Mouse (Mus musculus): ENCODE measurements at regions not wholly inside any gene's neighbourhood (a gene's known extent, or its start where the extent isn't known, plus 50 kb on each side); places are given as distances from the start of the nearest gene placed in this dataset.

DNA sequence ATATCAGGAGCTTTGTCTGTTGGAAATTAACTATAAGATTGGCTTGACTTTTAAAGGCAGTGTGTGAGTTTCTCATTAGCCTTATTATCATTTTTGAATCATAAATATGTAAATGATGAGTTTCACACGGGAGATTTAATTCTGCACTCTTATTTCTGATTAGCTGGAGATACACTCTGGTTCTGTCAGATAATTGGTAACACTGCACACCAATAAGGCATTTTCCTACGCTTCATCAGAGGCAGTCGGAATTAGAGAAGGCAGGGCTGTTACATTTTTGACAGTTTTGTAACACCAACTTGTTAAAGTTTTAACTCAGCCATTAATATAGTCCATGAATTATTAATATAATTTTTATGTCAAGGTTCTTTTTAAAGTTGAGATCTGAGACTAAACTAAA lies 347.3 kb downstream of the Zfp352 start:
- ATAC-seq (ENCODE audit: low TSS enrichment), result no peak

DNA sequence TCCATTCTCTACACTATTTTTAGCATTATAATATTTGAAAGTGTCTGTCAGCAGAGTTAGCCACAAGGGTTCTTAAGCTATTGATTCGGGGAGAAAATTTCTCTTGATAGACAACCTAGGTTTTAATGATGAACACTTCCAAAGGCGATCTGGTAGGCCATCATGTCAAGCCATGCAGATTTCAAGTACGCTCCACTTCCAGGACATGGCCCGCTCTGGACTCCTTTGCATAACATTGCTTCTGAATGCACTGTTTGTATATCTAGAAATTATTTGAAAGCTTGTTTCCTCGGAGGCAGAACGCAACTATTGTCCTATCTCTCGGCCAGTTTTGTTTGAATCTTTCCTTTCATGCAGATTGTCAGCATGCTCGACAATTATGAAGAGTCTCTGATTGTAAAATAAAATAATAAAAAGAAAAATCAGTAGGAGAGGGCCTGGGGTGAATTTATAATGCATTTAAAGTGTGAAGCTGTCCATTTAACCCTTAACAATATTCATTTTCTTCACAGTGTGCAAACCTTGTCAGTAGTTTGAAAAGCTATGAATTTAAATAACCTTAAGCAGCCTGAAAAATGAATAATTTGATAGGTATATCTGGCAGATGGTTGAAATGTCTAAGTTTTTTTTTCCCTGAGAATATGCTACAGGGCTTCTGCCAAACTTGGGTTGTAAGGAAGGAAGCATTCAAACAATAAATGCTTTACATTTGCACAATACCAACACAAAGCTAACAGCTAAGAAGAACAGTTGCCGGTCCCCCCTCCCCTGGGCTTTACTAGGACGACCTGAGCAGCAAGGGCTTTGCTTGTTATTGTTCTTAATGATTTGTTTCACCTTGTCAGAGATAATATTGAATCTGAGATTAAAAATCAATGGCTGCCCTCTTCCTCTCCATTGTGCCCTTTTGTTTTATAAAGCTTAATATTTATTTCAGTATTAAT lies 357.8 kb downstream of the Zfp352 start:
- ATAC-seq (ENCODE audit: low TSS enrichment), result no peak

DNA sequence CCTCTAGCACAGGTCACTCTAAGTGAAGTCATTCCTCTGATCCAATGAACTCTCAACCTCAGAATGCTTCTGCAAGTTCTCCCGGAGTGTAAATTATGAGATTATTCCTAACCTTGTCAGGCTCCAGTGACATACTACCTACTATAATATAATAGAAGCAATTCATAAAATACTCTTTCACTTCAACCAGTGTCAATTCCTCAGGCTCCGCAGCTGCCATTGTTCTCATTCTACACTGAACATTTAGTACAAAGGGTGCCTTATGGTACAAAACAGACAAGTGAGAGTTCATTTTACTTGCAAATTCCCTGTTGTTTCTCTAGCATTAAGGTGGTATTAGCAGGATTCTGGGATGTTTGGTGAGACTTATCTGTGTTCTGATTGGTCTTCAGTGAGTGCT lies 379.7 kb downstream of the Zfp352 start:
- no peak for ATAC-seq (ENCODE audit: low TSS enrichment)

DNA sequence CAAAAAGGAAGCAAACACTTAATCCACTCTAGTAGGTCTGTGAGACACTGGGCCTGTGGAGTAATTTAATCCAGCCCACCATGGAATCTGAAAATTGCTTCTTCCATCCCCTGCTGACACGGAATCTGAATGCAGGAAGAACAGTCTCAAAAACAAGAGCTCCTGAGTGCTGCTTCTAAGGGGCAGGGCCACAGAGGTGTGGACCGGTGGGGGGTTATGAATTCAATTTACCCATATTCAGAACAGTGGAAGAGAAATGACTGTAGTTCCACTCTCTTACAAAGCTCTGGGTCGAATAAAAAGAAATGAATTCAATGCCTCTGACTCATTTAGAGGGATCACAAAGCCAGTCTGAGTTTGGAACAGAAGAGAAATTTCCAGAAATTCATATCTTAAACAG lies 390.3 kb downstream of the Zfp352 start:
- ATAC-seq (ENCODE audit: low TSS enrichment), result no peak

DNA sequence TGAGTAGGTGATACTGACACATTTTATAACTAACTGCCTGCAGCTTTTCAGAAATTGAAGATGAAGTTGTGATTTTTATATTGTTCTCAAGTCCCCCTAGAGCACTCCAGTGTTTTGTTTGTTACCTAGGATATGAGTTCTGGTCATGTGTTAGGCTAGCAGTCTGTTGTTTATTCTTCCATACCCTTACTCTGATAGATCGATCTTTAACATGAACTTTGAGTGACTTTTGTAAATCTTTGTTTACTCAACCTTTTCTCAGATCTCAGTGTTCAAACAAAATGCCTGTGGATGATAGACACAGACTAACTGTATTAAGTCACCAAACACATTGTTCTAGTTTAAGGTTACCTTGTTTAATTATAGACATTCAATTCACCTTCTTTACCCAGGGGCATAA lies 409.3 kb downstream of the Zfp352 start:
- no peak for ATAC-seq (ENCODE audit: low TSS enrichment)

DNA sequence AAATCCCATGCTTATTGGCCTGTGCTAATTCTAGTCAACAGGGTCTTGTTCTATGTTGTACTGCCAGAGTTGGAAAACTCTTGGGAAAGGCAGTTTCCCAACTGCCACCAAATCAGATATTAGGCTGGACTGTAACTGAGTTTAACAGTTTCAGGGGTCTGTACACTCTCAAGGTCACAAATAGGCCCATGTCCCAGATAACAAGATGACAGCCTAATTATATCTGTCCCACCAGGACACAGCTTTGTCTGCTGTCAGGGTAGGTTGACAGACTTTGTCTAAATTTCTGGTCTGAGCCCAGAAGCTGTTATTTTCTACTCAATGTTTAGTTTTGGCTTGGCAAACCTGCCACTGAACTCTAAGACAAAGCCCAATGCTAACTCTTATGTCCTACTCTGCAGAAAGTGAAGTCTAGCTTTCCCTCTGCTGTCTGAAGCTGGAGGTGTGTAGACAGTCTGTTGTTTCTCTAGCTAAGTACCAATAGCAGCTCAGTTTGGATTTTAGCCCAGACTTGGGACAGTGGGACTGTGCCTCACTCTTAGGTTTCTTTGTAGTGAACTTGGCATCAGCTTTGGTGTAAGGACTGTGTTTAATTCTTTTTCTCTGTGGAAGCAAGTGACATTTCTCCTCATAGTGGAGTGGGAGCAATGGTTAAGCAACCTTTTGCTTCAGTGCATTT lies 453.8 kb downstream of the Zfp352 start:
- ATAC-seq (ENCODE audit: low TSS enrichment), result peak; percentile 59; the same call in 1 of the 2 replicates

DNA sequence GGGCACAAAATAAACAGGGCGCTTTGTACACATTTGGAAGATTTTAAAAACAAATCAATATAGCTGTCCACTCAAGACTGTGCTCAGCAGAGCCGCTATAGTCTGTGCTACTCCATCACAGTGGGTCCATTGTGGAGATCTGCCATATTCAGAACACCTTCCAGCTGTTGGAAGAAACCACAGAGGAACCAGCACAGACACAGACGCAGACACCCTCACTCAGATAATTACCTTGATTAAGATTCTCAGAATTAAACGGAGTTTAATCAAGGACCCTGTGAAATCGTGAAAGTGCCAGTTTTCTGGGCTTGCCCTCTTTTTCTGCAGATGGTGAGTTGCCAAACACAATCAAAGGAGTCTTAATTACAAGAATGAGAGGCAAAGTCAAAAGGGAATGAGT lies 478.3 kb downstream of the Zfp352 start:
- ATAC-seq (ENCODE audit: low TSS enrichment), result no peak

DNA sequence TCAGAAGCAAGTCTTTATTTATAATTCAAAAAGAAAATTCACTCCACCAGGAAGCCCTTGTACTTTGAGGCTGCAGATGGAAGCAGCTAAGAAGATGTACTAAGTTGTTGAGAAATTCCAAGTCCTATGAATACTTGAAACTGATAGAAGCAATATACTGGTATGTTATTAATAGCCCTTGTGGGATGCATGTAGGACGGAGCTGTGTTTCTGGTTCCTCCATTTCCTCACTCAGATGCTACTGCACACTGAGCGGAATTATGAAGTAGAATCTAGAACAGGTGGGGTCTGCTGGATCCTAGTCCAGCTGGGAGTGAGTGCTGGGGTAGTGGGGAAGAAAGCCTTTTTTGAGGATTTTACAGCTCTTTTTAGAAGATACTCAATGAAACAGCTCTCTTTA lies 510.5 kb downstream of the Zfp352 start:
- peak; percentile 94 for ATAC-seq (ENCODE audit: low TSS enrichment)

DNA sequence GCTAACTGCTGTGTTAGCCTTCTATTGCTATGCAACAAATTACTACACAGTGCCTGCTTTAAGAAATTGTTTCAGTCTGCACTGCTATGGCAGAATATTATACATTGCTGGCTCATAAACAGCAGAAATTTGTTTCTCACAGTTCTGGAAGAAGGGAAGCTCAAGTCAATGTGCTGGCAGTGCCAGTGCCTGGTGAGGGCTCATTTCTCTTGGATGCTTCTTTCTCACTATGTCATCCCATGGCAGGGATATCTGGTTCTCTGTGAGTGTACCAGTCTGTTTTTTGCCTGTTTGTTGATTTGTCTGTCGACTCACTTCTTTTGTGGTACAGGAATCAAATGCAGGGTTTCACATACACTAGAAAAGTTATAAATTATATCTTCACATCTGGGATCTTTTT lies 516.2 kb downstream of the Zfp352 start:
- ATAC-seq (ENCODE audit: low TSS enrichment), result no peak

DNA sequence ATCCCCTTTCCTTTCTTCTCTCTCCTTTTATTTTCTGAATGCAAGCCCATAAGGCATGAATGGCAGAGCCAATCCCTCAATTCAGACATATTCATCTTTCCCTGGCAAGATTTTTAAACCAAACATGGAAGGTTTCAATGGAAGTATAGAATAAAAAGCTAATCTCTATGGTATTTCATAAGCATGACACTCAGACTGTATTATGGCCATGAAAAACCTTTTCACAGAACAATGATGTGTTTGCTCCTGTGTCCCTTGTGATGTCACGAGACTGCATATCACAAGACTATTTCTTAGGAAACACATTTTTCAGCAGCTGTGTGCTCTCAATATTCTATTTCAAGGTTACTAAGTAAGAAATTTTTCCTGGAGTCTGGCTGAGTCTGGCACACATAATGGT lies 525.5 kb downstream of the Zfp352 start:
- ATAC-seq (ENCODE audit: low TSS enrichment), result no peak
